Mouse (Mus musculus) embryonic fibroblast, embryonic 13.5 days (primary cell): ENCODE data around the gene Cep63.

Source experiments
- CTCF ChIP-seq: IDR thresholded peaks from 2 replicates; pipeline ENCODE4 v1.5.1; 2011; ENCODE audit warnings: mild to moderate bottlenecking, control low read depth, low read length, moderate library complexity, borderline replicate concordance; ENCODE audit not compliant: insufficient read depth
- POLR2A ChIP-seq: IDR thresholded peaks from 2 replicates; pipeline ENCODE4 v1.6.1; 2011; ENCODE audit warnings: low read depth, mild to moderate bottlenecking, control low read depth, low read length, moderate library complexity

DNA sequence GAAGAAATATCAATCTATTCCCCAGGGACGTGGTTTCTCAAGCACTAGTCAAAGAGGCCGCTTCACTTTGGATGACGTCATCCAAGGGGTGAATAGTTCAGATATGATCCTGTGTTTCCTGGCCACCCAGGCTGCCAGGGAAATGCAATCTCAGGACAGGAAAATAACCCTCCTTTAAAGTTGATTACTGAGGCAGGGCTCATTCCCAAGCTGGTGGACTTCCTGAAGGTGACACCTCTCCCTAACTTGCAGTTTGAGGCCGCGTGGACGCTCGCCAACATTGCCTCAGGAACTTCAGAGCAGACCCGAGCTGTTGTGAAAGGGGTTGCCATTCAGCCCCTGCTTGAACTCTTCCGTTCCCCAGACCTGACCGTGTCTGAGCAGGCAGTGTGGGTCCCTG lies 74.6 kb downstream of the Cep63 start:
- TF ChIP-seq POLR2A = no peak
- TF ChIP-seq CTCF = no peak
